Mouse (Mus musculus) frontal cortex, adult 2 months (tissue): ENCODE results near the gene Wnt11. TPM values are rescaled to one million over a fixed set of nuclear protein-coding genes. Genes with fewer than 3 reads are reported as not detected.

Experiments
- DNase-seq, 2 experiments: peaks; one replicate each; pipeline ENCODE4 v3.0.0; 2022; ENCODE audit warnings: low spot score in 1 of 2; ENCODE audit errors: extremely low spot score in 1 of 2
- polyA plus RNA-seq: library from polyadenylated mRNA; depleted of rRNA; stranded (reverse); fragments of >200 nt; gene quantifications from 2 replicates; pipeline ENCODE4 v1.2.3, GENCODE M21; 2012; rRNA removed

The Wnt11 gene
- 0.82 and 0.90 TPM in 2 replicates for polyA plus RNA-seq

DNA sequence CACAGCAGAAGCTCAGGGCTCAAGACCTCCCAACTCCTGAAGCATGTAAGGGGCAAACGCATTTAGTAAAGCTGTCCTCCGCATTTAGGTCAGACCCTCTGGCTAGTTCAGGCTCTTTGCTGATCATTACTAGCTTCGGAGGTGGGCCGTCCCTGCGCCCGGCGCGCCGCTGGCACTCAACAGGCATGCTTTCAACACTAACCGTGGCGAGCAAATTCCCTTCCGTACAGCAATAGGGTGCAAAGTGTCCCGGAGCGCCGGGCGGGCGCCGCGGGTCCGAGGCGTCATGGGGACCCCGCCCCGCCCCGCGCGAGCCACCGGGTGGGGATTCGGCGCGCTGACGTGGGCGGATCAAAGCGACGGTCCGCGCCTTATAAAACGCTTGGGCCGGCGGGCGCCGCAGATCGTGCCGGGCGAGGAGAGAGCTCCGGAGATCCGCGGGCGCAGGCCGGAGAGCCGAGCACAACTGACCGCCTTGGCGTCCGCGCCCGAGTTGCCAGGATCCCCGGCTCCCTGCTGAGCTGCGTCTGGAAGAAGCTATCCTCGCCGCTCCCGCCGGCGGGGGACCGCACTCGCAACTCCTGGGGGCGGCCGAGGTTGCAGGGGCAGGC is at the start of gene Wnt11:
Gene Wnt11, plus strand, starts transcription at position 402 of the 611 bp plus-strand sequence.
- no peak for DNase-seq

DNA sequence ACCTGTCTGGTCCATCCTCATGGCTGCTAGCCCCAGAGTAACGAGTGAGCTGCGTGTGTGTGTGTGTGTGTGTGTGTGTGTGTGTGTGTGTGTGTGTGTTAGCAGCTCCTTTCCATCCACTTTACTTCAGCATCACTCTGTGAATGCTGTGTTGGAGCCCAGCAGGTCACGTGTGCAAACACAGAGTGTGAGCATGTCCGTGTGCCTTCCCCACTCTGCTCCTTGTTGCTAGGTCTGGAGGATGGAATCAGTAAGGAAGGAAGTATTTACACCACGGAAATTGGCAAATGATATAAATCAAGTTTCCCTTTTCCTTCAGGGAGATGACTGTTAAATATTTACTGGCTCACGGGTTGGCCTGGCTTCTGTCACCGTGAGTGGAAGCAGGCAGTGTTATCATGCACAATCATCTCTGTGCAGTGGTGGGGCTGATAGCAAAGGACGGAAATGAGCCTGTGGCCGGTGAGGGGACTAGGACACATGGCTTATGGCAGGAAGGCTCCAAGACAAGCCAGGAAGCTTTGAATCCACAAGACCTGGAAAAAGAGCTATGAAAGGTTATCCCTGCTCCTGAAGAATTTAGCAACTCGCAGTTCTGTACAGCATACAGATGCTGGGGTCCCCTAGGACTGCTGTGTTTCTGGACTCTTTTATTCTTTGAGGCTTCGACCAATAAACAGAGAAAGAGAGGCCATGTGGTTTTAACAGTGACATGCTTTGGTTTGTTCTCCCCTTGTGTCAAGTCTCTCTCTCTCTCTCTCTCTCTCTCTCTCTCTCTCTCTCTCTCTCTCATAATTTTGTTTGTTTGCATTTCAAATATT is 47.9 kb upstream of the Wnt11 start:
- no peak for DNase-seq

DNA sequence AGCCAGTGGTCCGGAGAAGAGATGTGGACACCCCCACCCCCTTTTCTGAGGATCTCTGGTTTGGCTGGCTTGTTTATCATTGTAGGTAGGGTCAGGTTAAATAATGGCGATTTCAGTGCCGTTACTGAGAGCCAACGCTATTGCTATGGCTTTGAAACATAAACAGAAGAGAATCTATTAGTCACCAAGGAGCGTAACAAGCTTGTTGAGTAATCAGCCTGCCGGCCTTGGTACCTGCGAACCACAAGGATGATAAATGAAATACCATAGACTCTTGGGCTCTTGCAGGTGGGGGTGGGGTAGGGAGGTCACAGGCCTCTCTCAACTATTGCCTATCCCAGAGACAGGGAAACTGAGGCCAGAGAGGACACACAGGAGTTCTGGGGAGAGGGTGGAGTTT is 46.2 kb upstream of the Wnt11 start:
- DNase-seq: no peak

DNA sequence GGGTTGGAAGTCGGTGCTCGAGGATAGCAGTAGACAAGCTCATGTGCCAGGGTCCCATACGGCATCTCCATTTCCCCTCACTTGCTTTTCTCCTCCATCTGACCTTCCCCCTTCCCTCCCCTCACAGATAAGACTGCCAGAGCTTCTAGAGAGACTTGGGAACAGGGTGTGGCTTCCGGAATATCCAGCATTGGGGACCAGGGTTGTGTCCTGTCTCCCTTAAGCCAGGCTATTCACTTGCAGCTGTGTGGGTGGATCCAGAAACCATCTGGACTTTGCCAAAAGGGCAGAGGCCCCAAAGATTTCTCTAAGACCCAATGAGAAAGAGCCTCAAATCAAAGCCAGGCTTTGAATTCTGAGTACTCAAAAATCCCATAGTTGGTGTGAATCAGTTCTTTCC is 45.8 kb upstream of the Wnt11 start:
- no peak for DNase-seq

DNA sequence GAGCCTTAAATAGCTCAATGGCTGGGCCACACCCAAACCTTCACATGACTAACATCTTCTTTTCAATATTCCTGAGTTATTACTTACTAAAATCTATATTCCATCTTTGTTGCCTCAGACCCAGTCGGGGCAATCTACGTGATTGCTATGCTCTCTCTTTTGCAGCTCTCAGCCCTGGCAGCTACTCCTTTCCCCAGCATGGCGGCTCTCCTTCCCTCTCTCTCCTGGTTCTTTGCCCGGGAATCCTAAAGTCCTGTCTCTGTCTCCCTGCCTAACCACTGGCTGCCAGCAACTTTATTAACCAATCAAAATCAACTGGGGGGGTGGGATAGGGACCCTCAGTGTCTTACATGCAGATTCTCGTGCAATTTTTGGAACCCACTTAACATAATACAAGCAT is 43.0 kb upstream of the Wnt11 start:
- no peak for DNase-seq

DNA sequence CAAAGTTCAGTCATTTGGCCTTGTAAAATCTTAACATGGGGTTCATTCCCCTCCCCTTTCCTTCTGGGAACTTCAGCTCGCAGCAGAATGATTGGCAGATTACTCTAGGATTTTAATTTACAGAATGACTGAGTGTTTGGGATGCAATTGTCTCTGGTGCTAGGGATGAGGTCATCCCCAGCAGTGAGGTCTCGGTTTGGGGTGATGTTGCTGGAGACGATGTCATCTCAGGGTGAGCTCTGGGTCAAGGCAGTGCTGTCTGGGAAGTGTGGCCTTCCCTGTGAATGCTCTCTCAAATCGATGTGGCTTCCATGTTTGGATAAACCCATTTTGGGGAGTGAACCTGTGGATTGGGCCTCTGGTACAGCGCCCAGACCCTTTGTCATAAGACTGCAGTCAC is 41.1 kb upstream of the Wnt11 start:
- no peak for DNase-seq

DNA sequence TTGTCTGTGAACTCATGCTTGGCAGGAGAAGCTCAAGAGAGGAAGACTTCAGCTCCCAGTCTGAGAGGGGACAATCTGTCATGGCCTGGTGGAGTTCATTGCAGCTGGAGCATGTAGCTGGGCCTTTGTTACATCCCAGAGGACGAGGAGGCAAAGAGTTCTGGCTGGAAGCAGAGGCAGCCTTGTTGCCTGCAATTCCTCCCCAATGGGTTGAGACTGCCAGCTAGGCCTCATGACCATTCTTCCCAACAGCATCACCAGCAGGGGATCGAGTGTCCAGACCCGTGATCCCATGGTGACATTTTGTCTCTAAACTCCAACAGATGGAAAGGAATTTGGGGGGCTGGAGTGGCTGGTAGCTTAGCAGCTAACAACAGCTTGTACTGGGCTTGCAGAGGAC is 40.5 kb upstream of the Wnt11 start:
- DNase-seq: no peak

DNA sequence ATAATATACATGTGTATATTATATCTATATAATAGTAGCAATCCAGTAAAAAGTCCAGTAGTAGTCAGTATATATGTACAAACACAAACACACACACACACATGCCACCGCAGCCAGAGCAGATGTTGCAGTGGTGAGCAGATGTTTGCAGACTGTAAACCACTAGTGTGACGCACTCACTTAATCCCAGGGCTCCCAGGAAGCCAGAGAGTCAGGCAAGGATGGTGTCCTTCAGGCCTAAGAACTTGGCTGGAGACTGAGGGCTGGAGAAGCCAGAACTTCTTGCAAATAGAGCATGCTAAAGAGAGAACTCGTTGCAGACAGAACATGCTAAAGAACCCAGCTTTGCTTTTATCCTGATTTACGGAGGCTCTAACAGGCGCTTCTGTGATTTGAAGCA is 39.3 kb upstream of the Wnt11 start:
- DNase-seq: no peak

DNA sequence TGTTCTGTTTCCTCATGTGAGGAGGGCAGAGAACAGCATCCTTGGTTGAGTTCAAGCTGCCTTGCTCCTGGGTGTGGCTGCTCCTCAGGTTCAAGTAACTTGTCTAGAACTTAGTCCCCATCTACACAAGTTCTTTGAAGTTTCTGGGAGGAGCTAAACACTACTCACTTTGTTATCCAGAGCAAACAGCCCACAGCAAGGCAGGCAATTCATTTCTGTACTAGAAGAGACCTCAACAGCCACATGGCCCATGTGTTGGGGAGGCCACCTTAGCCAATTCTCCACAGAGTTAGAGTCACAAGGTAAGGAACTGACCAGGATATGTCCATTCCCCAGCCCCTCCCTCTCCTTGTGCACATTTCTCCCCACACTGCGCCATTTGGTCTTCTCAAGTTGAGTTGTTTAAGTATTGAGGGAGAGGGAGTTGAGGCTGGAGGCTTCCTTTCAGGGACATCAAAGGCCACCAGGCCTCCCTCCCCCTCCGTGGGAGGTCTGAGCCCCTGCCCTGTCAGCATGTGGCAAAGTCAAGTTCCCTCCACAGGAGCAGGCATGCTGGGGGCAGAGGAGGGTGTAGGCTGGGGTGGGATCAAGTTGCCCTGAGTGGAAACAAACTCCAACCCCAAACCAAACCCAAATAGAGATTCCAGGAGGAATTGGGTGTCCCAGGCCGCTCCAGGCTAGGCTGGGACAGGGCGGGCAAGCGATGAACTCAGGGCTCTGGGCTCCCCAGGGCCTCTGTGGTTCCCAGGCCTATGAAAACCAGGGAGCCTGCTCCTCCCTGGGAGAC is 37.4 kb upstream of the Wnt11 start:
- DNase-seq: no peak

DNA sequence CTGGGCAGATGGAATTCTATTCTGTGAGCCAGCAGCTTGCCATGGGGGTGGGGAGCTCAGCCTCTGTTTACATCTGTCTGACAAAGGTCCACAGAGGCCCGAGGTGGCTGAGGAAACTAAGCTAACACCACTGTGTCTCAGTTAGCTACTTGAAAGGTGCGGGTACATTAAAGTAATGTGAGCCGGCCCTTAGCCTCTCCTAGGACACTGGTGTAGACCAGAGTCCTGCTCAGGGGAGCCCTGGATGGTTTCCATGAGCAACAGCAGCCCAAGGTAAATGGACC is 36.8 kb upstream of the Wnt11 start:
- DNase-seq: no peak

DNA sequence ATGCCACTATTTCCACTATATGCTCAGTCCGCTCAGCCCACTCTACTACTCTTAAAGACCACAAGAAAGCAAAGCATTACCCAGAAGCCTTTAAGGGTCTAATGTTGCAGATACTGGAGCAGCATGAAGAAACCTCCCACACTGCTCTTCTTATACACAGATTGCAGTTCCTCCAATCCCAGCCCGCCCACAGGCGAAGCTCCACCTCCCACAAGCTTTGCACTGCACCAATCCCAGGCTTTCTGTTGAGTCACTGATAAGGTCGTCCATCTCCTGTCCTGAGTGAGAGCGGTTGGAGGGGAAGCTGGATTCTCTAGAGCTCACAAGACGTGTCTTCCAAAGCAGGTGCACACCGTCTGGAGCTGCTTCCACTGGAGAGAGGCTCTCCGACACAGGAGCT is 34.5 kb upstream of the Wnt11 start:
- peak in 1 of 2 experiments; percentile 53 for DNase-seq

DNA sequence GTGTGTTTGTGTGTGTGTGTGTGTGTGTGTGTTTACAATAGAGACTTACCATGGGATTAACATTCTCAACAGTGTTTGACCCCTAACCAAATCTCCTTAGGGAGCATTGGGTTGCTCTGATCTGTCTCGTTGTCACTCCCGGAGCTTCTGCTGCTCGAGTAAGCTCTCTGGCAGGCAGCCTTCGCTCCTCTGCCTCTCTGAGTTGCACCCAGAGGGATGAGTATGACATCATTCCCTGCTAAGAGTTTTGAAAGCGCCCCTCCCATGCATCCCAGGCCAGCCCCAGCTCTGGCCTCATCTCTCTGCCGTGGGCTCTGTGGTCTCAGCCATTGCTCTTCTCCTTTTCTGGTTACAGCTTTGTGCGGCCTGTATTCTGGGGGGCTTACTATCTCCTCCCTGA is 33.8 kb upstream of the Wnt11 start:
- DNase-seq: peak in 1 of 2 experiments; percentile 18

DNA sequence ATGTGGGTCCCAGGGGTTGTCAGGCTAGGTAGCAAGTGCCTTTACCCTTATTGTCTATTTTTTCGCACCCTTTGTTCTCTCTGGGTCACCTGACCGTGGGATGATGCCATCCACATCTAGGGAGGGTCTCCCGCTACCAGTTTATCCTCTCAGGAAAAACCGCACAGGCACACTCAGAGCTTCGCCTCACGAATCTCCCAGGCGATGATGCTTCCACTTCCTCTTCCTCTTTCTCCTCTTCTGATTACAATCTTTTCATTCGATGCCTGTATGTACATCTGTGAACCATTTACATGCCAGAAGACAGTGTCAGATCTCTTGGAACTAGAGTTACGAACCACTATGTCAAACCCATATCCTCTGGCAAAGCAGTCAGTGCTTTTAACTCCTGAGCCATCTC is 31.7 kb upstream of the Wnt11 start:
- DNase-seq: no peak

DNA sequence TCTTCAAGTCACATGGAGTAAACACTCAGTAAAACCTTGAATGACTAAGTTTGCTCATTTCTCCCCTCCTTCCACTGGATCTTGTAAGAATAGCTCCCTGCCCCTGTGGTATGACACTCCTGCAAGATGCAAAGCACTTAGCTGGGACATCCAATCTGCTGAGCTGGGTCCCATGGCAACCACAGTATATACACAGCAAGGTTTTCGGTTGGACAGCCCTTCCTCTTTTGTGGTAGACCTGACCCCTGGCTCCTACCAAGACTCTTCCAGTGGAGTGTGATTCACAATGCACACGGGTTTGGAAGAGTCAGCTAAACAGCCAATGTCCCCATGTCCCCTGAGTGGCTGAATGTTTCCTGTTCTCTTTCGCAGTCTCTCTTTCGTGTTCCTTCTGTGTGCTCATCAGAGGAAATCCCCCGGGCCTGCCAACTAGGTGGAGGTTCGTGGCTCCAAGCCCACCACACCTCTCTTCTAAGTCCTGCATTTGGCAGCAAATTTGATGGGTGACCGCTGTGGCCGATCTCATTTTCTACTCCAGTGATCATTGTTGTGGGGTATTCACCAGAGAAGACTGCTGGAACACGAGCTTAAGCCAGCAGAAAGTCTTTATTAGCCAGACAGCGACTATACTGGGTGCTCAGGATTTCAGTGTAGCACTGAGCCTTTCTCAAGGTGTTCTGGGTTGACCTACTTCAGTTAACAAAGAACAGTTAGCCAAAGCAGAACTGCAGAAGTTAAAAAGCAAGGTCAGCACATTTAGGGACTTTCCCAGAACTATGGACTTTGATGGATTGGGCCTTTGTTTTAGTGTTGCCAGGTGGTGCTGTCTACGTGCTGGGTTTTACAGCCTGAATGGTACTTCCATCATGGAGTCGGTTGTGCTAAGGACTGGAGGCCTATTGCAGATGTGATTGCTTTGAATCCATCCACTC is 29.8 kb upstream of the Wnt11 start:
- no peak for DNase-seq

DNA sequence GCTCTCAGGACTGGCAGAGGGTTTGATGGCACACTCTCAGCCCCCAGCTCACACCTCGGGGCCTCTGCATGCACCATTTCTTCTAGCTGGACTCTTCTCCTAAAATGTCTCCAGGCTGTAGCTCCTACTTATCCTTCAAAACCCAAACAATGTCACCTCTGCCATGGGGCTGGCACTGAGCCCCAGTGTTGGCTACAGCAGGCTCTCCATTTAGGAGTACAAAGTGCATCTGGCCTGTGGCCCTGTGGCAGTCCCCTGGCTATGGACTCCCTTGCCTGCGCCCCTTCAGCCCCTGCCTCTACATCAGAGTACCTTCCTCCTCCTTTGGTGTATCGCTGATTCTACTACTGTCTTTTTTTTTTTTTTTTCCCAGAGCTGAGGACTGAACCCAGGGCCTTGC is 28.0 kb upstream of the Wnt11 start:
- no peak for DNase-seq

DNA sequence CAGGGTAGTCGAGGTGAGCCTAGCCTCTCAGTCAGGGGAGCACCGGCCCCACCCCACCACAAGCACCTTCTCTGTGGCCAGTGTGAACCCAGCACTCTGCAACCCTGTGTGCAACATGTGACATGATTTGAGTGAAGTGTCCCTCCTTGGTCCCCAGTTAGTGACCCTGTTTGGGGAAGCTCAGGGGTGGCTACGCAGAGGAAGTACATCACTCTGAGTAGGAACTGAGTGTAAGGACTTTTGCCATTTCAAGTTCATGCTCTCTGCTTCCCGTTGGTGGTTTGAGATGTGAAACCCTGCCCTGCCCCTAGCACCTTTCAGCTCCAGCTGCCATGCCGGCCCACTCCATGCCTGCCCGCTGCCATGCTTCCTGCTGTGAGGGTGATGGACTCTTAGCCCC is 25.5 kb upstream of the Wnt11 start:
- DNase-seq: no peak

DNA sequence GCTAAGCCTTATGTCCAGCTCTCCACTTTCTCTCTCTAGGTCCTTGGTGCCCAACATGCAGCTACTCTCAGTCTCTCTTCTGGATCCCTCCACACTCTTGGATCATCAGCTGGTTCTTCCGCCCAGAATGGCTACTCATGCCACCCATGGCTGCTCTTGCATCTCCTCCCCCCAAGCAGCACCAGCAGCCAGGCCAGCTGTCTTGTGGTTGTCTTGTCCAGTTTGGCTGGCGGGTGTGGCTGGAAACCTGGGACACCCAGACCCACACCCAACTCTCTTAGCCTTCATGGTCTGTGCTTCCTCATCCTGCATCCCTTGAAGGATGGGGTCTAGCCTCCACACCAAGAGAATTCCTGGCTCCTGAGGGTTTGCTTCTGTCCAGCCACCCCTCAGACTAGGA is 24.3 kb upstream of the Wnt11 start:
- DNase-seq: no peak

DNA sequence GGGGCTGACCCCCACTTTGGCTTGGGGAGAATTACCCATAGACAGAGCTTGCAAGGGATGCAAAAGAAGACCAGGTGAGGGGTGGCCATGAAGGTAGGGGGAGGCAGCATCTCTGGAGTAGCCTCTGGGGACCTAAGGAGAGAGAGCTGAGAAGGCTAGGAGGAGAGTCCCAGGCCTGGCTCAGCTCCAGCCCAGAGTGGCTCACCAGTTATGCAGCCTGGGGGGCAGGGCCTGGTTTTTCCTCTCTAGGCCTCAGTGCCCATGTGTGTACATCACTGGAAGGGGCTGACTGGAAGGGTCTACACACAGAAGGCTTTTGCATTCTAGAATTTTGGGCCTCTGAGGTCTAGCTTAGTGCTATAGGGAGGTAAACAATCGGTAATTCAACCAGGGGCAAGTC is 14.4 kb upstream of the Wnt11 start:
- no peak for DNase-seq

DNA sequence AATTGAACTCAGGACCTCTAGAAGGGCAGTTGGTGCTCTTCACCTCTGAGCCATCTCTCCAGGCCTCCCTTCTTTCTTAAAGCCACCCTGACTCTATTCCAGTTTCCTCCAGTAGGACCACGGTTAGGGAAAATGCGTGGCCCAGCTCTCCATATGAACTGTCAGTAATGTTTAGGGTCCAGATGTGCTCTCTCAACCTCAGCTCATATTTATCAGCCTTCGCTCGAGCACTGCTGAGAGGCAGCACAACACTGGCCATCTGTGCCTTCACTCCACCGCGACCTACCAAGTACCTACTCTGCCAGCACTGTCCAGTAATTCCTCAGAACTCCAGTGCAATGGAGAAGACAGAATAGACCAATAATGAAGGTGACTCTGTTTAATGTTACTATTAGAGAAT is 12.0 kb upstream of the Wnt11 start:
- no peak for DNase-seq

DNA sequence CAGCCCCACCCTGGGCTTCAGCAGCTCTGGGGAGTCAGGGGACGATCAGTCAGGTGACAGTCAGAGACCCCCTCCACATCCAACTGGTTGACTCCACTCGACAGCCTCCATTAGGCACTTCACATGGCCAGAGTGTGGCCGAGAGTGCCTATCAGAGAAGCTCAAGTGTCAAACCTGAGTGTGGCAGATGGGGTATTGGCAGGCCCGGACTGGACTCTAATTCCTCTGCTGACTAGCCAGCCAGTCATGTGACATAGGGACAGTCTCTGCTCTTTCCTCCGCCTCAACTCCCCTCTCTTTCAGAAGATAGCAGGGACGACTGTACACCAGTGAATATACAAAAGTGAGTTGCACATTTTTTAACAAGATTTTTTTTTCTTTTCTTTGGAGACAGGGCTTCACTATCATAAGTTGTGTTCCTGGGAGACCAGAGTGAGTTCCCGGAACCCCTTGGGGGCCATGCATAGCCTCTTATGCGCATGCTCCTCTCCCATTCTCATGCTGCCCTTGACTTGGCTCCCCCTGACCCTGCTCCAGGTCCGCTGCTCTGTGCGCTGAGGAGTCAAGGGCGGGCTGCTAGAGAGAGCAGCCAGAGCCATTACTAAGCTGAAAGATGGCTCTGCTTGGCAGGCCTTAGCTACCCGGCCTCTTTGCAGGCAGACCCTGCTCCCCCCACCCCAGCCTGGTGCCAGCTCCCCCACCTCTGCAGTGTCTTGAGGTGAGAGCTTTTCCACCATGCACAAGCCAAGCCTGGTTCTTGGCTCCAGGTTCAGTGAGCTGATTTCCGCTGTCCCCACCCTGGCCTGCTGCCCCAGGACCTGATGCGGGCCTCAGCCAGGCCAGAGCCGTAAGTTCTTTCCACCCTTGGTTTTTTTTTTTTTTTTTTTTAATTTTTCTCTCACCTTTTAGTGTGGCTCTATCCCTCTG is 10.8 kb upstream of the Wnt11 start:
- DNase-seq: no peak
